Mouse (Mus musculus) embryonic facial prominence, embryonic 10.5 days (tissue): ENCODE measurements at regions not wholly inside any gene's neighbourhood (a gene's known extent, or its start where the extent isn't known, plus 50 kb on each side); places are given as distances from the start of the nearest gene placed in this dataset.
A peak's percentile ranks its signal among the peaks of the same experiment; 100 is the strongest.

Experiments
- DNase-seq: peaks from one replicate; pipeline ENCODE4 v3.0.0-alpha.2; 2017; ENCODE audit warnings: low spot score
- H3K27ac ChIP-seq: fragments of 300-500 bp; sonication (generic); replicated peaks from 2 replicates; pipeline ENCODE4 v1.5.1; 2016; ENCODE audit warnings: mild to moderate bottlenecking
- H3K27me3 ChIP-seq: fragments of 300-500 bp; sonication (generic); replicated peaks from 2 replicates; pipeline ENCODE4 v1.6.1; 2016; ENCODE audit warnings: low read depth, mild to moderate bottlenecking; ENCODE audit not compliant: poor library complexity, severe bottlenecking
- H3K36me3 ChIP-seq: fragments of 300-500 bp; sonication (generic); replicated peaks from 2 replicates; pipeline ENCODE4 v1.6.1; 2016; ENCODE audit warnings: mild to moderate bottlenecking, moderate library complexity
- H3K4me1 ChIP-seq: fragments of 300-500 bp; sonication (generic); 2 replicates; pipeline ENCODE4 v1.6.1; 2016
- H3K4me3 ChIP-seq: fragments of 300-500 bp; sonication (generic); 2 replicates; pipeline ENCODE4 v1.5.1; 2016; ENCODE audit warnings: mild to moderate bottlenecking, moderate library complexity
- H3K9me3 ChIP-seq: fragments of 300-500 bp; sonication (generic); 2 replicates; pipeline ENCODE4 v1.6.1; 2016; ENCODE audit warnings: mild to moderate bottlenecking
- WGBS: fragments of 180-500 bp; shearing (Covaris S2); methylation state at CpG from one replicate; pipeline ENCODE4 v1.1.7; 2016; 5-methylcytosine and 5-hydroxymethylcytosine counted together

GRCm38 (mm10) chr10:41018888-41019287 is 53.2 kb downstream of the Gpr6 start:
- no peak for DNase-seq
- H3K36me3 ChIP-seq, result no peaks in the 10 kb centered on the region
- 0 out of 2 replicates have a peak, but pooled peaks cover 3% of the 10 kb centered on the region for H3K4me1 ChIP-seq
- H3K9me3 ChIP-seq, result no peaks in the 10 kb centered on the region
- H3K27ac ChIP-seq, result no peak overlapping the region
- H3K4me3 ChIP-seq, result no peak overlapping the region
- 60% methylated on average over 5 of the region's 5 CpGs for WGBS
- H3K27me3 ChIP-seq, result no peaks in the 10 kb centered on the region

DNA sequence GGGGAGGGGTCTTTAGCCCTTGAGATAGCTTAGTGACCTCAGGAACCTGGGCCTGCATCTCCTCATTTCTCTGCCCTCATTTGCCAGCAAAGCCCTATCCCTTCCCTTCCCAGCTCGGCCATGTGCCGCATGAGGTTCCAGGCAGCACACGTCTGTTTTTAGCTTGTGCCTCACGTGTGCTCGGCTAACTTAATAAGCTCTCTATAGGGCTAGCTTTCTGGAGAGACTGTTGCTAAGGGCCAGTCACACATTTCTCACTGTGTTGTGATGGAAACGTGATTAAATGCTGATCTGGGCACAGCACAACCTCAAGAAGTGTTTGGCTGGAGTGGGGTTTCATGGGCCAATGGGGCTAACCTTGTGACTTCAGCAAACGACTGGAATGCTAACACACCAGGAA is 55.5 kb downstream of the Gpr6 start:
- Histone ChIP-seq H3K27me3 (no peaks in the 10 kb centered on the region), H3K4me1 (0 out of 2 replicates have a peak, but pooled peaks cover 3% of the 10 kb centered on the region), H3K4me3 (no peak overlapping the region), H3K9me3 (no peaks in the 10 kb centered on the region), H3K27ac (no peak overlapping the region), H3K36me3 (no peaks in the 10 kb centered on the region)
- DNase-seq, result no peak
- 51% methylated on average over 7 of the region's 7 CpGs for WGBS

DNA sequence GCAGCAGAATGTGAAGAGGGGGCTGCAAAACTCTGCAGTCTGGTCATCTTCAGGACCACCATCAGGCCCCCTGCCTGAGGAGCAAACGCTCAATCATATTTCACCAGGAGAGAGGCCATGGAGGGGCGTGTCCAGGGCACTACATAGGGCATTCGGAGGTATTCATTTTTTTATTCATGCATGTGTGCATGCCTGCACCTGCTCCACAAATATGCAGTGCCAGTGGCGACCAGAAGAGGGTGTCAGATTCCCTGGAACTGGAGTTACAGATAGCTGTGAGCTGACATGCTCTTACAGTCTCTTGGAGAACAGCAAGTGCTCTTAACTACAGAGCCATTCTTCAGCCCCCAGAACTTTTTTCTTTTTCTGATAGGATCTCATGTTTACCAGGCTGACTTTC is 56.4 kb downstream of the Gpr6 start:
- Histone ChIP-seq H3K27me3 (no peaks in the 10 kb centered on the region), H3K4me1 (0 out of 2 replicates have a peak, but pooled peaks cover 3% of the 10 kb centered on the region), H3K9me3 (no peaks in the 10 kb centered on the region), H3K36me3 (no peaks in the 10 kb centered on the region), H3K27ac (no peak overlapping the region), H3K4me3 (no peak overlapping the region)
- WGBS, result 38% methylated on average over 4 of the region's 4 CpGs
- DNase-seq, result peak; percentile 69

DNA sequence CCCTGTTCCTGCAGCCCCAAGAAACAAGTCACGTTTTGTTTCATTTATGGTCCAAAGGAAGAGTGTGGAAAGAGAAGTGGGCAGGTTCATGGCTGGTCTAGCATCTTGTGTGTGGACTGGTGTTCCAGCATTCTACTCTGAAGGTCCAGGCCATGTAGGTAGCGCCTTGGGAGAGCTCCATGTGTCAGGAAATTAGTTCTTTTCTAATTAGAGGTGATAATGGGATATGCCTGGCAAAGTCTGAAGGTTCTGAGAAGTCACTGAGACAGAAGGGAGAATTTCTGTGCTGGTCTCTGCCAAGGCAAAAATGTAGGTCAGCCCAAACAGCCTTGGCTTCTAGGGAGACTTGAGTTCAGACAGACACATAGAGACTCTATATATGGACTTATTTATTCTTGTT is 61.5 kb downstream of the Gpr6 start:
- DNase-seq, result no peak
- no peaks in the 10 kb centered on the region for H3K9me3 ChIP-seq
- no peaks in the 10 kb centered on the region for H3K36me3 ChIP-seq
- WGBS, result 81% methylated on average over 2 of the region's 2 CpGs
- H3K4me1 ChIP-seq, result 0 out of 2 replicates have a peak, but pooled peaks cover 3% of the 10 kb centered on the region
- no peak overlapping the region for H3K27ac ChIP-seq
- H3K4me3 ChIP-seq, result no peak overlapping the region
- H3K27me3 ChIP-seq, result no peaks in the 10 kb centered on the region

DNA sequence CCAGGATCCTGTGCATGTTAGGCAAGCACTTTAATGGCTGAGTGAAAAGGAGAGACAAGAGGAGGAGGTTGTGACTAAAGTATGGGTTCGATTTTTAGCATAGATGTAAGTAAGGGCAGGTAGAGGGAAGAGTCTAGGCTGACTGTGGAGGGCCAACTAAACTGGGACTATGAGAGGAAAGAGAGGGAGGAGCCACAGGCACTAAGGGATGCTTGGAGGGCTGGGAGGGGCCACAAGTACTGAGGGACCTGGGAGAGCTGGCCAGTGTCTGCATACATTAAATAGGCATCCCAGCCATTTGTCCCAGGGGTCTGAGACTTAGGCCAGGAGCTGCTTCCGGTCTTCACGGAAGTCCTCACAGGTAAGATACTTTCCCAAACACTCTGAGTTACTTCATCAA is 64.2 kb downstream of the Gpr6 start:
- DNase-seq, result no peak
- WGBS, result 79% methylated on average over 3 of the region's 3 CpGs
- no peaks in the 10 kb centered on the region for H3K4me1 ChIP-seq
- no peaks in the 10 kb centered on the region for H3K36me3 ChIP-seq
- no peak overlapping the region for H3K27ac ChIP-seq
- H3K9me3 ChIP-seq, result no peaks in the 10 kb centered on the region
- no peaks in the 10 kb centered on the region for H3K27me3 ChIP-seq
- H3K4me3 ChIP-seq, result no peak overlapping the region

DNA sequence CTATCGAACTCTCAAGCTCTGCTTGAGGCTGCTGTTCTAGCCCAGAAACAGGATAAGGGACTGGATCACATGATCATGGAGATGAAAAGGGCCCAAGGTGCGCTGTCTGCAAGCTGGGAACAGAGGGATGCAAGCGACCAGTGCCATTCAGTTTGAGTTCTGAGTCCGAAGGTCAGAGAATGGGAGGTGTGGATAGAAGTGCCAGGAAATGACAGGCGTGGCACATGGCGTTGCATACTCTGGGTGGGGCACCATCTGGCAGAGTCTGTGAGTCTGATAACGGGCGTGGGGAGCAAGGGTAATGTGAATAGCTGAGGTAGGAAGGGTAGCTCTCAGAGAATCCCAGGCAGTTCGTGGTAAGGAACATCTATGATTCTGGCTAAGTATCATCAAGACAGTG is 65.5 kb downstream of the Gpr6 start:
- Histone ChIP-seq H3K4me1 (no peaks in the 10 kb centered on the region), H3K36me3 (no peaks in the 10 kb centered on the region), H3K27me3 (no peaks in the 10 kb centered on the region), H3K4me3 (no peak overlapping the region), H3K27ac (no peak overlapping the region), H3K9me3 (no peaks in the 10 kb centered on the region)
- 88% methylated on average over 9 of the region's 9 CpGs for WGBS
- DNase-seq, result no peak

GRCm38 (mm10) chr10:41005776-41006175 is 66.3 kb downstream of the Gpr6 start:
- no peaks in the 10 kb centered on the region for H3K9me3 ChIP-seq
- H3K4me3 ChIP-seq, result no peak overlapping the region
- DNase-seq, result no peak
- H3K4me1 ChIP-seq, result no peaks in the 10 kb centered on the region
- 89% methylated on average over 9 of the region's 9 CpGs for WGBS
- H3K36me3 ChIP-seq, result no peaks in the 10 kb centered on the region
- H3K27me3 ChIP-seq, result no peaks in the 10 kb centered on the region
- H3K27ac ChIP-seq, result no peak overlapping the region

DNA sequence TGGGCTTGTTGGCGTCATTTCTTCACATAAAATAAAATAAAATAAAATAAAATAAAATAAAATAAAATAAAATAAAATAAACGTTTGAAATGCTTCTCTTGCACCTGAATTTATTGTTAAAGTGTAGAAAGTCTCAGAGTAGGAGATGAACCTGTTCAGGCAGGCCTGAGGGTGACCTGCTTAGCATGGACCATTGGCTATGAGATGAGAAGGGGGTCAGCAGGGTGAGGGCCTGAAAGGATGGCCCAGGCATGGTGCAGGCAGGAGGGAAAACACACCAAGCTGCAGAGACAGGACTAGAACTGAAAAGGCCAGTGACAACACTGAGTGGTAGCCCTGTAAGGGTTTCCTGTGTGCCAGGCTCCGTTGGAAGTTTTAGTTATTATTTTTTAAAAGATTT is 67.3 kb downstream of the Gpr6 start:
- no peak for DNase-seq
- no peak overlapping the region for H3K4me3 ChIP-seq
- no peaks in the 10 kb centered on the region for H3K27me3 ChIP-seq
- H3K36me3 ChIP-seq, result no peaks in the 10 kb centered on the region
- 60% methylated on average over 3 of the region's 3 CpGs for WGBS
- H3K4me1 ChIP-seq, result no peaks in the 10 kb centered on the region
- H3K27ac ChIP-seq, result no peak overlapping the region
- H3K9me3 ChIP-seq, result no peaks in the 10 kb centered on the region

GRCm38 (mm10) chr10:41004044-41004689 is 67.9 kb downstream of the Gpr6 start:
- H3K27me3 ChIP-seq, result no peaks in the 10 kb centered on the region
- 29% methylated on average over 7 of the region's 7 CpGs for WGBS
- H3K9me3 ChIP-seq, result no peaks in the 10 kb centered on the region
- H3K36me3 ChIP-seq, result no peaks in the 10 kb centered on the region
- no peak overlapping the region for H3K4me3 ChIP-seq
- no peaks in the 10 kb centered on the region for H3K4me1 ChIP-seq
- no peak overlapping the region for H3K27ac ChIP-seq
- DNase-seq, result peak; percentile 81

GRCm38 (mm10) chr10:41003197-41003596 is 68.9 kb downstream of the Gpr6 start:
- Histone ChIP-seq H3K36me3 (no peaks in the 10 kb centered on the region), H3K4me1 (no peaks in the 10 kb centered on the region), H3K27ac (no peak overlapping the region), H3K9me3 (no peaks in the 10 kb centered on the region), H3K4me3 (no peak overlapping the region), H3K27me3 (no peaks in the 10 kb centered on the region)
- 82% methylated on average over 3 of the region's 3 CpGs for WGBS
- no peak for DNase-seq

- Histone ChIP-seq H3K27me3 (no peaks in the 10 kb centered on the region), H3K36me3 (no peaks in the 10 kb centered on the region), H3K9me3 (no peaks in the 10 kb centered on the region), H3K4me1 (no peaks in the 10 kb centered on the region), H3K27ac (no peak overlapping the region), H3K4me3 (no peak overlapping the region)
- WGBS, result 88% methylated on average over 4 of the region's 4 CpGs
- no peak for DNase-seq
Measured at GRCm38 (mm10) chr10:41000965-41001364, 71.1 kb downstream of the Gpr6 start.

- DNase-seq, result no peak
- H3K9me3 ChIP-seq, result no peaks in the 10 kb centered on the region
- 84% methylated on average over 12 of the region's 12 CpGs for WGBS
- no peaks in the 10 kb centered on the region for H3K36me3 ChIP-seq
- no peaks in the 10 kb centered on the region for H3K27me3 ChIP-seq
- H3K27ac ChIP-seq, result no peak overlapping the region
- H3K4me3 ChIP-seq, result no peak overlapping the region
- H3K4me1 ChIP-seq, result no peaks in the 10 kb centered on the region
Measured at GRCm38 (mm10) chr10:40999486-40999885, 72.6 kb downstream of the Gpr6 start.

DNA sequence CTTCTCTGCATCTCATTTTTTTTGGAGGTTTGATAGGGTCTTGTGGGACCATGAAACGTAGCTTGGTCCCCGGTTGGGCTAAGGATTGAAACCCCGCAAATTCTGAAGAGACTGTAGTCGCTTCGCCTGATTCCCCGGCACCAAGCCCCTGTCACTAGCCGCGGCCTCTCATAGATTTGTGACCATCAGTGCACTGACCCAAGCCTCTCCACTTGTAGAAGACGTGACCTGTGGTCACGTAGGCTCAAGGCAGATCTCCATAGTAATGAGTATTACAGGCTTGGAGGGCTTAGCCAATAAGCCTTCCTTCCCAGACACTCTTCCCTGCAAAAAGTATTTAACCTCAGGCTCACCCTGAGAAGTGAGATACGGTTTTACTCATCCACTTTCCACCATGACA is 73.3 kb downstream of the Gpr6 start:
- Histone ChIP-seq H3K27ac (no peak overlapping the region), H3K9me3 (no peaks in the 10 kb centered on the region), H3K4me1 (no peaks in the 10 kb centered on the region), H3K4me3 (no peak overlapping the region), H3K36me3 (no peaks in the 10 kb centered on the region), H3K27me3 (no peaks in the 10 kb centered on the region)
- no peak for DNase-seq
- 91% methylated on average over 11 of the region's 11 CpGs for WGBS
